Mouse (Mus musculus) cerebellum, adult 18-20 months (tissue): Measurements from ENCODE around the gene Vipr1.
A peak's percentile ranks its signal among the peaks of the same experiment; 100 is the strongest.

Experiments
- DNase-seq, 2 experiments: peaks; one replicate each; pipeline ENCODE4 v3.0.0; 2021

Vipr1 gene

GRCm38 (mm10) chr9:121681191-121681590 is 38.7 kb downstream of the Vipr1 start:
- no peak for DNase-seq

DNA sequence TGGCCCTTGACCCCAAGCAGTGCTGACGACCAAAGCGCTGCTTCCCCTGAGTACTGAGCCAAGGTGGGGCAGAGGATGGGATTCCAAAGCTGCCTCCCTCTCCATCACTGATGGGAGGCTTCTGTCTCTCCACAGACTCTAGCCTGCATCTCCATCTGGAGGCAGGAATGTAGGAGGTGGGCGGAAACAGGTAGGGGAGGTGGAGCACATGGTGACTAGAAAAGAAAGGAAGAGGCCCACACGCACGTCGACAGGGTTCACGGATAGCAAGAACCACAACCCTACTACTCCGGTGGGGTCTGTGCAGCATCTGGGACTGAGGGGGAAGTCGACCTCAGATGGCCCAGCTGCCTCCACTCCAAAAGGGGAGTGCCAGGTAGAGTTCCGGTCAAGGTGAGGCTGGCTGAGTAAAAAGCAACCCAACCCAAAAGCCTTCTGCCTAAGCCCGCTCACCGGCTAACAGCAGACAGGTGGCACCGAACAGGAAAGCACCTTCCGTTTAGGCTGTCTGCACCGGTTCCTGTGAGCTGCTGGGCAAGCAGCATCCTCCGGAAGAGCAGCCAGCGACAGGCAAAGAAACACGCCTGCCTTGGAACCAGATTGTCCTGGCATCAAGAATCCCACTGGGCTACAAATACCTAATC is 39.6 kb downstream of the Vipr1 start:
- DNase-seq, result no peak

DNA sequence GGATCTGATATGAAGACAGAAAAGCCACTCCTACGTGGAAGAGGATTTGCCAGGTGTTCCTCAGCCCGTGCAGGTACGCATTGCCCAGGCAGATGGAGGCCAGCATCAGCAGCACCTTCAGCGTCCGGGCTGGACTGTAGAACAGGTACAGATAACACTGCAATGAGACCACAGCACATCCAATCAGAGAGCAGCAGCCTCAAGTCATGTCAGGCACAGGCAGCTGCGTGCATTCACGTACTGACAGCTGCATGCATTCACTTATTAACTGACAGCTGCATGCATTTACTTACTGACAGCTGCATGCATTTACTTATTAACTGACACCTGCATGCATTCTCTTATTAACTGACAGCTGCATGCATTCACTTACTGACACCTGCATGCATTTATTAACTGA is 42.2 kb downstream of the Vipr1 start:
- DNase-seq, result no peak

GRCm38 (mm10) chr9:121690200-121690651 is 47.7 kb downstream of the Vipr1 start:
- DNase-seq, result no peak

- DNase-seq, result no peak
These were observed 48.2 kb downstream of the Vipr1 start for GRCm38 (mm10) chr9:121690734-121691133.

GRCm38 (mm10) chr9:121694736-121695135 is 52.2 kb downstream of the Vipr1 start:
- no peak for DNase-seq

- DNase-seq, result no peak
These were observed 54.1 kb downstream of the Vipr1 start for GRCm38 (mm10) chr9:121696626-121697025.

DNA sequence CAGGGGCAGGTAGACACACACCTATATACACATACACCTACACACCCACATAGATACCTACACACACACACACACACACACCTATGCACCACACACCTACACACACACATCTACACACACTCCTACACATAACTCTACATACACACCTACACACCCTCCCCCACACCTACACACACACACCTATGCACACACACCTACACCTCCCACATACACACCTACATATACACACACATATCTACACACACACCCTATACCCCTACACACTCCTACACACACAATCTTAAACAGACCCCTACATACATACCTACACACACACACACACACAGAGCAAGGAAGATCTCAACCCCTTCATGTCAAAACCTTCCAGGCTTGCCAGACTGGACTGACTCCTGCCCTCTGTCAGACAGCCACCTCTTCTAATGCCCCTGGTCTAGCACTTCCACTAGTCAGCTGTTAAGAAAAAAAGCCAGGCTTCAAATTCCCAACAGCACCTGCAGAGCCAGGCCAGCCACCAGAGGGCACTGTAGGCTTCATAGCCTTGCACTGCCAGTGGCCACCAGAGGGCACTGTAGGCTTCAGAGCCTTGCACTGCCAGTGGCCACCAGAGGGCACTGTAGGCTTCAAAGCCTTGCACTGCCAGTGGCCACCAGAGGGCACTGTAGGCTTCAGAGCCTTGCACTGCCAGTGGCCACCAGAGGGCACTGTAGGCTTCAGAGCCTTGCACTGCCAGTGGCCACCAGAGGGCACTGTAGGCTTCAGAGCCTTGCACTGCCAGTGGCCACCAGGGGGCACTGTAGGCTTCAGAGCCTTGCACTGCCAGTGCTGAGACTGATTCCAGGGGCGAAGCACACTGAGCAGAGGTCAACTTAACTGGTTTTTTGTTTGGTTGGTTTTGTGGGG is 54.9 kb downstream of the Vipr1 start:
- peak; percentile 39 to 66 for DNase-seq

DNA sequence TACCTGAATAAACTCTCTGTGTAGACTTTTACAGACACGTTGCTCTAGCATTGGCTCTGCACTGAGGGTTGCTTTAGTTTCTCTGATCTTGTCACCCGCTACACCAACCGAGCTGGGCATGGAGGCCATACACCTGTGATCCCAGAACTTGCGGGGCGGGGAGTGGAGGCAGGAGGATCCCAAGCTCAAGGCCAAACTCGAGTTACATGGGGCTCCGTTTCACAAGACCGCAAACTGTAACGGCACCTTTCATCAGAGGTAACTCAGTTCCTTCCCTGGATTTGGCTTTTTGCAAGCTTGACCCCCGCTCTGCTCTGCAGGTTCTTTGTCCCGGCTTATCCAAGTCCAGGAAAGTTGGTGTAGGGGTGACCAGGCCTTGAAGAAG is 61.7 kb downstream of the Vipr1 start:
- DNase-seq, result peak in 1 of 2 experiments; percentile 26

DNA sequence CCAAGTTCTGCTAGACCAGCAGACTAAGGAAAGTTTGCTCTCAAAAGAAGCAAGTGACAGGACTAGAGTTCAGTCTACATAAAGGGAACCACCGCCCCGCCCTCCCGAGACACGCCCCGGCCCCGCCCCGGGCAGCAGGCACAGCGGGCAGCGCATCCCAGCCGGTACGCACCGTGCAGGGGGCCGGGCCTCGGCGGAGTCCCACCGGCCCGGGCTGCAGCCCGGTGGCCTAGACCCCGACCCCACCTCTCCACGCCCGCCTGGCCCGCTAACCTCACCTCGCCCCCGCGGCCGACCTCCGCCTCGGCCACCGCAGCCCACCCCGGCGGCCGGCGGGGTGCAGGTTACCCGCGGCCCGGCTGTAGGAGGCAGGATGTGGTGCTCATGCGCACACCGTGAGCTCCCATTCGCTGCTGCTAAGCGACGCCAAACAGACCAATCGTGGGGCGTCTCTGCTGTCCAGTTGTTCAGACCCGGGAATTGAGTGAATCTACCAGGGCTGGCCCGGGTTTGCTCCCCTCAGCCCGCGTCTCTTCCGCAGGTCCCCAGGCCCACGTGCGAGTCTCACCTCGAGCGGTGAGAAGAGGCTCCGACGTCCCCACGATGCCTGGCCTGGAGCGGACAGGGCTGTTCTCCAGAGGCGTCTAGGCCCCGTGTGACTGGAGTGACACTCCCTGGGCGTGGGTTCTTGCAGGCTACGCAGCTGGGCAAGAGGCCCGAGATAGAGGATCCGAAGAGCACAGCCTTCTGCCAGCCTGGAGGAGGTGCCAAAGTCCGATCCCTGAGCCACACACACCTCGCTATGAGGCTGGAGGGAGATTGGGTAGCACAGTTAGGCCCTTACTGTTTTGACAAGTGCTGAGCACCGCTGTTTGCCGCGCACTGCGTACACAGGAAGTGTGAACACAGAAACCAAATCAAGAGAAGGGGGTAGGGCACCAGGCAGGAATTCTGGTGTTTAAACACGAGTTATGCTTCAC is 62.4 kb downstream of the Vipr1 start, which contains the start of gene Sec22c:
Gene Sec22c, minus strand, starts transcription at position 845 of the 980 bp plus-strand sequence.
- peak; percentile 89 for DNase-seq

DNA sequence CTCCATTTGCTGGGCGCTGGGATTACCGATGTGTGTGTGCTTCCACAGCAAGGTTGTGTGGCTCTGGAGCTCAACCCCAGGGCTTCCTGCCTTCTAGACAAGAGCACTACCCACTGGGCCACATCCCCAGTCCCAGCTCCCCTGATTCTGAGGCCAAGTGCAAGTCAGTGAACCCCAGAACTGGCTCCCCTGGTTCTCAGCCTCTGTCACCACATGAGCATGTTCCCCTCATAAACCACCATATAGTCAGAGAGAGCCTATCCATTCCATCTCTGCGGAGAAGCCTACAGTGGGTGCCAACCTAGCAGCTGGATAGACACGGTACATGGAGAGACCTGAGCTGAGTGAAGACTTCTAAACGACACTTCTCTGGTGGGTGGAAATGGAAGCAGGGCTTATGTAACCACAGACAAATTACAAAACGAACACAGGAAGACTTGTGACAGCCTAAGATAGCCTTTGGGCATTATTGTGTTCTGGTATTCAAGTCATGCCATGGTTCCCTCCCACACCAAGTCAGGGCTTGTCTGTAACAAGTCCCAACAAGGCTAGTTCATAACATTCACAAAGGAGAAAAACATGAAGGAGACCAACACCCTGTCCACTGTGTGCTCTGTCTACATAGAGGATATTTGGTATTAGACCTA is 63.6 kb downstream of the Vipr1 start:
- no peak for DNase-seq

- no peak for DNase-seq
These were observed 65.3 kb downstream of the Vipr1 start for GRCm38 (mm10) chr9:121707801-121708200.

DNA sequence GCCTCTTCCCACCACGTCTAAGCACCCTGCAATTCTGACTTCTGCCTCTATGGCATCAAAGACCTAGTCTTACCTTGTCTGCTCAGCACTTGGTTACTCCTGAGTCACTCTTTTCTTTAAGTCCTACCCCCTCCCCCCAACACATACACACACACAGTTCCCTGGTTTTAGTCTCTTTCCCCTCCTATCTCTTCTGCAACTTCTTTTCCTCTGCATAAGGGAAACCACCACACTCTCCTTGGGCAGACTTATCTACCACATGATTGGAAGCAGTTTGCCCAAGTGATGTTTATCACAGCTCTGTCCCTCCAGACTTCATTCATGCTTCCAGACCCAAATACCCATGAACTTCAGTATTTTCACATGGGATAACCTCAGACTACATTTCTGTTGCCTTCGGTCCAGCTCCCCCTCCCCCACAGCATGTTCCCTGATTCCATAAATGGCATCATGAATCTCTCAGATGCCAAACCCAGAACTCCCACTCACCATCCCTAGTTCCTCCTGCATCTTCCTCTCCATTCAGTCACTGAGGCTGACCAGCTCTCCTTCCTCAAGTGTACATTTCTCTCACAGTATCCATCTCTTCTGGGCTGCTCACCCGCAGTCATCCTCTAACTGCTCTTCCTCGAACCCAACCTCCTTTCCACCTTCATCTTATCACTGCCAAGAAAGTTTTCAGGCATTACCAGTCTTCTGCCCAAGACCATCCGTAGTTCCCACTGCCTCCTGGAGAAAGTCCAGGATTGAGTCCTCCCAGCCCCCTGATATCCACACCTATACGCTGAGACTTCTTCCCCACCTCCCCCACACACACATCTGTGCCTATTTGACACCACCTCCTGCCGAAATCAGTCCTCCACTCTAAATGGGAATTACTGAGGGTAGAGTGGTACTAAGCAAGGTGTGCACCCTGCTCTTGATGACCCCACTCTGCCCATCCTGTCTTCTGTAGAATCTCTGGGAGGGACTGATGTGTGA is 66.3 kb downstream of the Vipr1 start:
- DNase-seq, result no peak

GRCm38 (mm10) chr9:121709898-121710583 is 67.5 kb downstream of the Vipr1 start, which contains the start of gene Ss18l2:
Gene Ss18l2, plus strand, starts transcription at chr9:121710329.
- peak; percentile 97 to 100 for DNase-seq

GRCm38 (mm10) chr9:121710584-121710975 is 68.1 kb downstream of the Vipr1 start:
- DNase-seq, result peak in 1 of 2 experiments; percentile 56

DNA sequence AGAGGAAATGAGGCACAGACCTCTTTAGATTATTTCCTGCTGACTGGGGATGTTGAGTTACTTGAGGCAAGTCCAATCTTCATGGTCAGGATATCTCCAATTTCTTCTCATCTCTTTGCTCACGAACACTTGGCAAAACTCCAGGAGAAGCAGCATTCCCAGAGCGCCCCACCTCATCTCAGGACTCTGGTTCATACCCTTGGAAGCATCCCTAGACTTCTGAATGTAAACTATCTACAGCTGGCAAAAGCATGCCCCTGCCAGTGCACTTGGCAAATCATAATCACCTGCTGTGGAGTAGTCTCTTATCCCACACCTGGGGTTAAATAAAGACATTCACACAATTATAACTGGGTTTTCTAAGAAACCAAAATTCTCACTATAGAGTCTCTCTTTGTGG is 74.5 kb downstream of the Vipr1 start:
- DNase-seq, result no peak

DNA sequence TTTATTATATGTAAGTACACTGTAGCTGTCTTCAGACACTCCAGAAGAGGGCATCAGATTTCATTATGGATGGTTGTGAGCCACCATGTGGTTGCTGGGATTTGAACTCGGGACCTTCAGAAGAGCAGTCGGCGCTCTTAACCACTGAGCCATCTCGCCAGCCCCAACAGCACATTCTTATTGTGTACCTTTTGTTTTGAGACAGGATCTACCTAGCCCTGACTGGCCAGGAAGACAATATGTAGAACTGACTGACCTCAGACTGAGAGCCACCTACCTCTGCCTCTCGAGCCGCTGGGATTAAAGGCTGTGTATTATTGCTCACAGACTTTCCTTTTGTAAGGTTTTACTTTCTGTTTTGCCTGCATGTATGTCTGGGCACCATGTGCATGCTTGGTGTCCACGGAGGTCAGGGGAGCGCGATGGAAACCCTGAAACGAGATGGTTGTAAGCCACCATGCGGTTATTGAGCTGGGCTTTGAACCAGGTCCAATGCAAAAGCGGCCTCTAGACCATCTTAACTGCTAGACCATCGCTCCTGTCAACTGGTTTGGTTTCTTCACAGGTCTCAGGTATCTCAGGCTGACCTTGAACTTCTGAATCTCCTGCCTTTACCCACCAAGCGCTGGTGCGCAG is 75.7 kb downstream of the Vipr1 start:
- no peak for DNase-seq

DNA sequence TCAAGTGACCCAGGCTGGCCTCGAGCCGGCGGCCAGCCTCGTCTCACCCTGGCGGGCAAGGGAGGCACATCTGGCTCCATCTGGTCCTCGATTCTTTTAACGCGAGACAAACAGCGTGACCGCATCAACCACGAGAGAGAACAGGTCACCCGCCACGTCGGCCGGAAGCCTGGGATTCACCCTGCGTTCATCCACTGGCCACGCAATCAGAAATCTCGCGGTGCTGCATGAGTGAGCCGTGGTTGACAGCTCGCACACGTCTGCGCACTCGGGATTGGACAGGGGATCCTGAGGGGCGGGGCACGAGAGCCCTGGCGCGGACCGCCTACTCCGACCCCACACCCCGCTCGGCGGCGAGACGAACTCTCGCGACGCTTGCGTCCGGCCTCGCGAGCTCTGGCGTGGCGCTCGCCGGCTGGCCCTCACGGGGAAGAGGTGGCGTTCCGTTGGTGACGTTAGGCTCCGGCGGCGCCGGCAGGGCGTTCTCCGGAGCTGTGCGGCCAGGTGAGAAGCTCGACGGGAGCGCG is 76.3 kb downstream of the Vipr1 start, which contains the start of gene Nktr:
Gene Nktr, plus strand, starts transcription at position 378 of the 527 bp plus-strand sequence.
- peak; percentile 97 to 98 for DNase-seq
